Mouse (Mus musculus) C2C12 (cell line): ENCODE measurements around the gene Gal3st4.

Source experiments
- CEBPB ChIP-seq: IDR thresholded peaks from one replicate; pipeline ENCODE4 v1.6.1; 2011; ENCODE audit warnings: low read depth, mild to moderate bottlenecking, control low read depth, moderate library complexity
- CTCF ChIP-seq: IDR thresholded peaks from one replicate; pipeline ENCODE4 v1.5.1; 2011; ENCODE audit not compliant: control insufficient read depth, insufficient read depth, insufficient read length
- USF1 ChIP-seq: IDR thresholded peaks from one replicate; pipeline ENCODE4 v1.6.1; 2011; ENCODE audit warnings: low read depth, mild to moderate bottlenecking, control low read depth, moderate library complexity

- TF ChIP-seq CTCF (no peak), USF1 (no peak), CEBPB (no peak)
Measured at GRCm38 (mm10) chr5:138256966-138257584, 15.6 kb downstream of the Gal3st4 start.
